Mouse (Mus musculus): ENCODE results near the gene Kmt2c.

- TF ChIP-seq CTCF (IDR thresholded peaks at IDR 0.05; ENCODE audit: extremely low read depth, insufficient read depth, insufficient read length, insufficient replicate concordance) (no peak), POLR2A (IDR thresholded peaks at IDR 0.05; ENCODE audit: low read depth, low read length) (no peak)
Measured at GRCm38 (mm10) chr5:25526926-25527325, 28.3 kb upstream of the Kmt2c start.
